Mouse (Mus musculus) B cell, adult 2 months (primary cell): ENCODE data around the gene Serping1.
A peak's percentile ranks its signal among the peaks of the same experiment; 100 is the strongest.
"Not testable (repeated sequence)": the region's sequence is repeated elsewhere in the genome, so short reads cannot be mapped to it uniquely, and the experiment has no call there.

Source experiments
- DNase-seq, 2 experiments: peaks; one replicate each; pipeline ENCODE4 v3.0.0; 2022

Serping1 gene

DNA sequence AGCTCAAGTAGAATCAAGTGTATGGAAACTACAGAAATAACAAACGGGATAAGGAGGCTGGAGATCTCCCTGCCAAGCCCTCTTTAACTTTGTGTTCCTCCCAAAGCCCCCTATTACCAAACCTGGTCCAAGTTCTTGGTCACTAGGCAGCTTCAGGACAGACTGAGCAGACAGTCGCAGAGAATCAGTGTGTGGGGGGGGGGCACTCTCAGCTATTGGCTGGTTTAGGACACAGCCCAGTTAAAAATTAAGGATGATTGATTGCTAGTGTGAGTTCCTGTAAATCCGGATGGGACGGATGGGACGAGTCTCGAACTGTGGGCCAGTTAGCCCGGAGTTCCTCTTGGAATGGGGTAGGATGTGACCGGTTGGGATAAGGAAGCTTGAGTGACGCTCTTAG, at the start of gene Serping1:
Gene Serping1 (minus strand): TSS at position 204 of the 400 bp plus-strand sequence.
- no peak for DNase-seq

- DNase-seq: no peak
Measured at GRCm38 (mm10) chr2:84823237-84823636, 48.0 kb upstream of the Serping1 start.

GRCm38 (mm10) chr2:84822552-84822951, 47.3 kb upstream of the Serping1 start, which contains the start of gene Smtnl1:
Gene Smtnl1 (minus strand): TSS chr2:84822652.
- DNase-seq: no peak

DNA sequence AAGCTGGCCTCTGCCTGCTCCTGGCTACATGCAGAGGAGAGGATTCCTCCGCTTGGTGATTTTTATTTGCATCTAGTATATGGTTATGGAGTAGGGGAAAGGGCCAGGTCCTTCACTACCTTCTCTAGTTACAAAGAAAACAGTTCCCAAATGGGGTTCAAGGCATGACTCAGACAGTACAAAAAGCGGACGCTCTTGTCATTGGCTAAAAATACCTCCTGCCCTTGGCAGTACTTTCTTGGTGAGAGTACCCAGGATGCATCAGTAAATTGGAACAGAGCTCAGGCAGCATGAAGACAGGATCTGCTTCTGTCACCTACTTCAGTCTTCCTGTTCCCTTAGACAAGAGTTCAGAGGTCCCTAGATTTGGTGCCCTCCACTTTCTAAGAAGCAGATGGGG, 44.6 kb upstream of the Serping1 start:
- DNase-seq: no peak

- DNase-seq: no peak
Measured at GRCm38 (mm10) chr2:84812676-84813075, 37.4 kb upstream of the Serping1 start.

DNA sequence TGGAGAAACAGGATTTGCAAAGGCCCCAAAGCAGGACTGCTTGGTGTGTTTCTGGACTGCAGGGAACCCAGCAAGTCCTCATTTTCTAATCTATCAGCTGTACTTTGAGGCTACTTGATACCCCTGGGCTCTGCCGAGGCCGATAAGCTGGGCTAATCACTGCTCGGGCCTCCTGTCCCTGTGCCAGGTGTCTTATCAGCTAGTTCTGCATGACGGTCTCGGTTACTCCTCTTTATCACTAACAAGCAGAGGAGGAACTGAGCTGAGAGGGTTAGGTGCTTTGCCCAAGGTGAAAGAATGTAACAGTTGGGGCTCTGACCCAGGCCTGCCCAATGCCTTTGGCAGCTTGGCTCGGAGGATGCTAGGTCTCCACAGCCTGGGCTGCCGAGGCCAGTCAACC, 36.6 kb upstream of the Serping1 start:
- no peak for DNase-seq

- DNase-seq: peak; percentile 84 to 88
Measured at GRCm38 (mm10) chr2:84810886-84811577, 35.8 kb upstream of the Serping1 start.

- DNase-seq: no peak
Measured at GRCm38 (mm10) chr2:84810526-84810885, 35.3 kb upstream of the Serping1 start.

DNA sequence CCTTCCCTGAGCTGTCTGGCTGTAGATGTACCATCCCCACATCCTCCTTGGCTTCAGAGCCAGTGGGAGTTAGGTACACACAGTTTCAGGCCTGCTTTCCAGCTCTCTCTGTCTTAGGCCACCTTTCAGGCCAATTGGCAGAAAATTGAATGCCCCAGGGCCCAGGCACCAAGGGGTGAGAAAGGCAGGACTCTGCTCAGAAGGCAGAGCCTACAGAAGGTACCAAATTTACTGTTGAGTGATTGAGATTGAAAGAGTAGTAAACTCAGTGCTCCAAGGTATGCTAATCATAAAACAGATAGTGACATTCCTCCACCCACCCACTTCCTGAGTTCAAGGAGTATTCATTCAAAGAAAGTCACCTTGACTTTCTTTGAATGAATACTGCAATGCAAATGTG, 34.1 kb upstream of the Serping1 start:
- no peak for DNase-seq

GRCm38 (mm10) chr2:84806546-84806945, 31.3 kb upstream of the Serping1 start:
- DNase-seq: no peak

DNA sequence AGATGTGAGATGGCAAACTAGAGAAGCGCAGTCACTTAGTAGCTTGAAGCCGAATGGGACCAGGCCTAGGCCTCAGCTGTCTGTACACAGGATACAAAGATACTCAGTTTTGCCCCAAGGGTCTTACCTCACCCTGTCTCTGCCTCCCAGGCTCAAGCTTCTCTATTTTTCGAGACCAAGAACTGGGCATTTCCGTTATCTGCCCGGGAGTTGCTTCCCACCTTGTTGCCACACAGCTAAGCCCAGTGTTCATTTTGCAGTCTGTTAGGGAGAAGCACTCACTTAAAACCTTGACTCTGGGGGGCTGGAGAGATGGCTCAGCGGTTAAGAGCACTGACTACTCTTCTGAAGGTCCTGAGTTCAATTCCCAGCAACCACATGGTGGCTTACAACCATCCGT, 28.7 kb upstream of the Serping1 start:
- DNase-seq: no peak

DNA sequence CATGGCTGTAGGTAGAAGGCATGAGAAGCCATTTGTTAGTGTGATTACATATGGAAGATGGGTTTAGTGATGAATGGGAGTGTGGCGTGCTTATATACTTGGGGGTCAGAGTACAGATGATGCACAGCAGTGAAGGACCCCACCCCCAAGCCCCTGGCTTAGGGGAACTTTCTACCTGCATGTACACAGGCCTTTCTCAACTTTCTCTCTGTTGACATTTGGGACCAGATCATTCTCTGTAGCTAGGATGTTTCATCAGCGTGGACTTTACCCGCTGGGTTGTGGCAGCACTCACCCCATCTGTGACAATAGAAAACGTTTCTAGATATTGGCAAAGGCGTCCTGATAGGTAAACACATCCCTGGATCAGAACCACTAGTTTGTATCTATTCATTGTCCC, 26.0 kb upstream of the Serping1 start:
- not testable (repeated sequence) for DNase-seq

GRCm38 (mm10) chr2:84800304-84800703, 25.1 kb upstream of the Serping1 start:
- DNase-seq: no peak

DNA sequence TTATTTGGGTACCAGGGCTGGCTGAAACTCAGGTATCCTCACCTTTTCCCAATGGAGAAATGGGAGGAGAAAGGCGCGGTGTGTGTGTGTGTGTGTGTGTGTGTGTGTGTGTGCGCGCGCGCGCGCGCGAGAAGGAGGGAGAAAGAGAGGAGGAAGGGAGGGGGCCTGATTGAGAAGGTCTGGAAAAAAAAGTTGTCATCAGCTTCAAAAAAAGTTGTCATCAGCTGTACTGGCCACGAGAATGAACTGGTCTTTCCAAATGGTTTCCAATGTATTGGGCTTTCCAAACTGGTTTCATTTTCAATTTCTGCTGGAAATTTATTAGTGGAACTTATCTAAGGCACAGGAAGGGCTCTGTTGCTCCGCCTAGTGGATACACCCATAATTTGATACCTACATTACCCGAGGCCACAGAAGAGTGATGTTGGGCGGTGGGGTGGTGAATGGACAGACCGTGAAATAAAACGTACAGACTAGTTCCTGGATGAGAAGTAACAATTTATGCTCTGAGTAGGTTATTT, 23.9 kb upstream of the Serping1 start:
- peak; percentile 65 to 68 for DNase-seq

- DNase-seq: peak; percentile 59 to 60
Measured at GRCm38 (mm10) chr2:84798493-84798921, 23.3 kb upstream of the Serping1 start, which contains the start of gene Ube2l6. Gene Ube2l6 (plus strand): TSS chr2:84798828.

GRCm38 (mm10) chr2:84797833-84798492, 22.7 kb upstream of the Serping1 start:
- peak; percentile 82 for DNase-seq

DNA sequence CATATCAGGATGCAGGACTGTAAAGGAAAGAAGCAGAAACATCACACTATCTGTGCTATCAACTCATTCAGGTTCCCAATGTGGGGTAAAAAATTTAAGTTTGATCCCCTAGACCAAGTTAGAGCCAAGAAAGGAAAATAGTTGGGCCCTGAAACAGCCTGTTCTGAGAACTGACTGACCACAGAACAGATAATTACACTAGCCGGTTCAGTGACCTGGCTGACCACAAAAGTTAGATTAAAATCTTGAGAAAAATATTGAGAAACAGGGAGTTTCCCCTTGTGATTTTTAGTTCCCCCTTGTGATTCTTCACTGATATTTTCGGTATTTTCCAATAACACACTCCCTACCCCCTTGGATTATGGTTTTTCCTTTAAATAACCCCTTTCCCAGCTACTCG, 18.6 kb upstream of the Serping1 start:
- peak in 1 of 2 experiments; percentile 9 for DNase-seq

DNA sequence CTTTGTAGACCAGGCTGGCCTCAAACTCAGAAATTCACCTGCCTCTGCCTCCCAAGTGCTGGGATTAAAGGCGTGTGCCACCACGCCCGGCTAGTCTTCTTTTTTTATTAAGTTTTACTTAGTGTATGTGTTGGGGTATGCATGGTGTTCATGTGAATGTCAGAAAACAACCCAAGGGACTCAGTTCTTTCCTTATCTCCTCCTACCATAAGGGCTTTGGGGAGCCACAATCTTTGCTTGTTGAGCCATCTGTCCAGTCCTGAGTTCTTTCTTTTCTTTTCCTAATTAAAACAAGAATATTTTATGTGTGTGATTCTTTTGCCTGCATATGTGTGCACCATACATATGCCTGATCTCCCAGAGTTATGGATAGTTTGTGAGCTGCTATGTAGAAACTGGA, 17.9 kb upstream of the Serping1 start:
- DNase-seq: no peak

GRCm38 (mm10) chr2:84792516-84792915, 17.3 kb upstream of the Serping1 start:
- no peak for DNase-seq

GRCm38 (mm10) chr2:84790418-84790817, 15.2 kb upstream of the Serping1 start:
- no peak for DNase-seq

GRCm38 (mm10) chr2:84788316-84788715, 13.1 kb upstream of the Serping1 start:
- DNase-seq: no peak

- no peak for DNase-seq
Measured at GRCm38 (mm10) chr2:84783840-84784566, 8.8 kb upstream of the Serping1 start.

- DNase-seq: no peak
Measured at GRCm38 (mm10) chr2:84783315-84783714, 8.1 kb upstream of the Serping1 start.
